Mouse (Mus musculus): ENCODE measurements around the gene Ext2. TPM values are rescaled to one million over a fixed set of nuclear protein-coding genes. Genes with fewer than 3 reads are reported as not detected.
A peak's percentile ranks its signal among the peaks of the same experiment; 100 is the strongest.

Gene Ext2
- polyA plus RNA-seq, 1 experiment from 2014 or later, result 75.1 TPM

GRCm38 (mm10) chr2:93683674-93684073, 138.7 kb downstream of the Ext2 start:
- 0 out of 2 replicates have a peak, but pooled peaks cover under 1% of the 10 kb centered on the region for H3K4me1 ChIP-seq (replicated peaks)
- 50% methylated on average over 8 of the region's 8 CpGs for WGBS
- H3K9ac ChIP-seq, result no peak overlapping the region
- no peaks in the 10 kb centered on the region for H3K9me3 ChIP-seq
- no peak overlapping the region for H3K27ac ChIP-seq (replicated peaks)
- H3K4me3 ChIP-seq, result no peak overlapping the region
- ATAC-seq (ENCODE audit: low FRiP score, low read depth), result no peak
- H3K4me2 ChIP-seq, result no peak overlapping the region
- H3K36me3 ChIP-seq, result no peaks in the 10 kb centered on the region
- no peaks in the 10 kb centered on the region for H3K27me3 ChIP-seq

GRCm38 (mm10) chr2:93682601-93683202, 139.7 kb downstream of the Ext2 start:
- no peaks in the 10 kb centered on the region for H3K4me1 ChIP-seq (replicated peaks)
- WGBS, result 91% methylated on average over 7 of the region's 7 CpGs

GRCm38 (mm10) chr2:93681321-93681720, 141.0 kb downstream of the Ext2 start:
- H3K36me3 ChIP-seq, result no peaks in the 10 kb centered on the region
- no peak overlapping the region for H3K27ac ChIP-seq (replicated peaks)
- no peaks in the 10 kb centered on the region for H3K9me3 ChIP-seq
- H3K4me2 ChIP-seq, result no peak overlapping the region
- H3K4me3 ChIP-seq, result no peak overlapping the region
- H3K9ac ChIP-seq, result no peak overlapping the region
- H3K4me1 ChIP-seq (replicated peaks), result no peaks in the 10 kb centered on the region
- WGBS, result 59% methylated on average over 5 of the region's 5 CpGs
- H3K27me3 ChIP-seq, result no peaks in the 10 kb centered on the region
- ATAC-seq (ENCODE audit: low FRiP score, low read depth), result no peak

More at GRCm38 (mm10) chr2:93682601-93683202, 139.7 kb downstream of the Ext2 start:
- Histone ChIP-seq H3K36me3 (no peaks in the 10 kb centered on the region), H3K4me2 (no peak overlapping the region), H3K27me3 (no peaks in the 10 kb centered on the region), H3K27ac (replicated peaks) (no peak overlapping the region), H3K9ac (no peak overlapping the region), H3K9me3 (no peaks in the 10 kb centered on the region), H3K4me3 (no peak overlapping the region)
- no peak for ATAC-seq (ENCODE audit: low FRiP score, low read depth)

- WGBS, result 79% methylated on average over 14 of the region's 14 CpGs
- ATAC-seq (ENCODE audit: low FRiP score, low read depth), result 0 out of 2 replicates have a peak, but pooled peaks have one; percentile 19
Observed at GRCm38 (mm10) chr2:93677231-93677630, 145.1 kb downstream of the Ext2 start.

GRCm38 (mm10) chr2:93671573-93672184, 150.7 kb downstream of the Ext2 start:
- H3K27ac ChIP-seq (replicated peaks), result no peak overlapping the region
- H3K9ac ChIP-seq, result no peak overlapping the region
- ATAC-seq (ENCODE audit: low FRiP score, low read depth), result peak; percentile 38; the same call in 1 of the 2 replicates
- H3K4me3 ChIP-seq, result no peak overlapping the region
- no peaks in the 10 kb centered on the region for H3K27me3 ChIP-seq
- WGBS, result 54% methylated on average over 15 of the region's 15 CpGs
- H3K36me3 ChIP-seq, result no peaks in the 10 kb centered on the region
- H3K4me2 ChIP-seq, result no peak overlapping the region
- no peaks in the 10 kb centered on the region for H3K9me3 ChIP-seq
- H3K4me1 ChIP-seq (replicated peaks), result no peaks in the 10 kb centered on the region

More at GRCm38 (mm10) chr2:93677231-93677630, 145.1 kb downstream of the Ext2 start:
- no peaks in the 10 kb centered on the region for H3K9me3 ChIP-seq
- no peaks in the 10 kb centered on the region for H3K4me1 ChIP-seq (replicated peaks)
- H3K27ac ChIP-seq (replicated peaks), result no peak overlapping the region
- H3K4me2 ChIP-seq, result no peak overlapping the region
- H3K27me3 ChIP-seq, result no peaks in the 10 kb centered on the region
- H3K4me3 ChIP-seq, result no peak overlapping the region
- H3K36me3 ChIP-seq, result no peaks in the 10 kb centered on the region
- H3K9ac ChIP-seq, result no peak overlapping the region

- H3K9me3 ChIP-seq, result no peaks in the 10 kb centered on the region
- no peak for ATAC-seq (ENCODE audit: low FRiP score, low read depth)
- H3K27me3 ChIP-seq, result 0 out of 2 replicates have a peak, but pooled peaks cover 2% of the 10 kb centered on the region
- no peak overlapping the region for H3K27ac ChIP-seq (replicated peaks)
- no peak overlapping the region for H3K9ac ChIP-seq
- H3K4me3 ChIP-seq, result no peak overlapping the region
- H3K4me1 ChIP-seq (replicated peaks), result peaks cover 4% of the 10 kb centered on the region; the same call in 1 of the 2 replicates
- no peaks in the 10 kb centered on the region for H3K36me3 ChIP-seq
- no peak overlapping the region for H3K4me2 ChIP-seq
- 37% methylated on average over 3 of the region's 3 CpGs for WGBS
Observed at GRCm38 (mm10) chr2:93666146-93666858, 156.1 kb downstream of the Ext2 start.

GRCm38 (mm10) chr2:93665472-93665871, 156.9 kb downstream of the Ext2 start:
- no peak for ATAC-seq (ENCODE audit: low FRiP score, low read depth)
- Histone ChIP-seq H3K4me3 (no peak overlapping the region), H3K4me1 (replicated peaks) (peaks cover 4% of the 10 kb centered on the region; the same call in 1 of the 2 replicates), H3K27me3 (0 out of 2 replicates have a peak, but pooled peaks cover 2% of the 10 kb centered on the region), H3K9me3 (no peaks in the 10 kb centered on the region), H3K36me3 (no peaks in the 10 kb centered on the region), H3K4me2 (no peak overlapping the region), H3K9ac (no peak overlapping the region), H3K27ac (replicated peaks) (no peak overlapping the region)
- 73% methylated on average over 5 of the region's 5 CpGs for WGBS

GRCm38 (mm10) chr2:93662240-93662865, 160.0 kb downstream of the Ext2 start:
- 0 out of 2 replicates have a peak, but pooled peaks cover 2% of the 10 kb centered on the region for H3K27me3 ChIP-seq
- peaks cover 4% of the 10 kb centered on the region; the same call in 1 of the 2 replicates for H3K4me1 ChIP-seq (replicated peaks)
- H3K4me3 ChIP-seq, result no peak overlapping the region
- H3K27ac ChIP-seq (replicated peaks), result no peak overlapping the region
- WGBS, result 20% methylated on average over 16 of the region's 16 CpGs
- no peak for ATAC-seq (ENCODE audit: low FRiP score, low read depth)
- no peak overlapping the region for H3K9ac ChIP-seq
- no peaks in the 10 kb centered on the region for H3K36me3 ChIP-seq
- no peak overlapping the region for H3K4me2 ChIP-seq
- no peaks in the 10 kb centered on the region for H3K9me3 ChIP-seq

- H3K27ac ChIP-seq (replicated peaks), result no peak overlapping the region
- H3K9me3 ChIP-seq, result no peaks in the 10 kb centered on the region
- no peak overlapping the region for H3K4me2 ChIP-seq
- H3K27me3 ChIP-seq, result 0 out of 2 replicates have a peak, but pooled peaks cover 2% of the 10 kb centered on the region
- H3K4me1 ChIP-seq (replicated peaks), result peaks cover 4% of the 10 kb centered on the region; the same call in 1 of the 2 replicates
- no peak overlapping the region for H3K4me3 ChIP-seq
- no peak overlapping the region for H3K9ac ChIP-seq
- H3K36me3 ChIP-seq, result no peaks in the 10 kb centered on the region
- ATAC-seq (ENCODE audit: low FRiP score, low read depth), result no peak
- WGBS, result 79% methylated on average over 6 of the region's 6 CpGs
Observed at GRCm38 (mm10) chr2:93661096-93661495, 161.3 kb downstream of the Ext2 start.

GRCm38 (mm10) chr2:93659705-93660308, 162.6 kb downstream of the Ext2 start:
- Histone ChIP-seq H3K36me3 (no peaks in the 10 kb centered on the region), H3K4me1 (replicated peaks) (peaks cover 4% of the 10 kb centered on the region; the same call in 1 of the 2 replicates), H3K4me2 (no peak overlapping the region), H3K4me3 (no peak overlapping the region), H3K27ac (replicated peaks) (no peak overlapping the region), H3K9me3 (no peaks in the 10 kb centered on the region), H3K27me3 (0 out of 2 replicates have a peak, but pooled peaks cover 6% of the 10 kb centered on the region), H3K9ac (no peak overlapping the region)
- ATAC-seq (ENCODE audit: low FRiP score, low read depth), result no peak
- 76% methylated on average over 6 of the region's 6 CpGs for WGBS

- H3K27me3 ChIP-seq, result 0 out of 2 replicates have a peak, but pooled peaks cover 4% of the 10 kb centered on the region
- H3K9me3 ChIP-seq, result no peaks in the 10 kb centered on the region
- H3K4me2 ChIP-seq, result no peak overlapping the region
- no peak for ATAC-seq (ENCODE audit: low FRiP score, low read depth)
- peaks cover 4% of the 10 kb centered on the region; the same call in 1 of the 2 replicates for H3K4me1 ChIP-seq (replicated peaks)
- 38% methylated on average over 3 of the region's 3 CpGs for WGBS
- no peak overlapping the region for H3K9ac ChIP-seq
- no peaks in the 10 kb centered on the region for H3K36me3 ChIP-seq
- no peak overlapping the region for H3K27ac ChIP-seq (replicated peaks)
- no peak overlapping the region for H3K4me3 ChIP-seq
Observed at GRCm38 (mm10) chr2:93659004-93659403, 163.4 kb downstream of the Ext2 start.

All from hindbrain, embryonic 15.5 days (tissue).